Mouse (Mus musculus): ENCODE measurements around the gene Upp1.

Gene Upp1

DNA sequence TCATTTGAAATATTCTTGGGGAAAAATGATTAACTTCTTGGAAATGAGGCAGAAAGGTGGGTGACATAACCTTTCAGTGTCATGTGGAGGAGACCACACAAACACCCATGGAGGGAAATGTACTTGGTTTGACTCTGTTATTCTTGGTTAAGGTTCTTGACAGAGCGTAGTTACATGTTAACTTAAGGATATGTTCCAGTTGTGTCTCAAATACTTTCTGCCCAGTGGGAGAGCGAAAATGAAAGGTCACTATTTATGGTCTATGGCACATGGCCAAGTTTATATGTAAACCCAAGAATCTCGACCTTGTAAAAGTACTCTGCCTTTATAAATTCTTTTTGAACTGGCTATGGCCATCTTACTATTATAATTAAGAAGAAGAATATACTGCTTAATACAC lies 42.0 kb downstream of the Upp1 start:
- no peak for DNase-seq (ENCODE audit: low spot score in 2 of 2)

DNA sequence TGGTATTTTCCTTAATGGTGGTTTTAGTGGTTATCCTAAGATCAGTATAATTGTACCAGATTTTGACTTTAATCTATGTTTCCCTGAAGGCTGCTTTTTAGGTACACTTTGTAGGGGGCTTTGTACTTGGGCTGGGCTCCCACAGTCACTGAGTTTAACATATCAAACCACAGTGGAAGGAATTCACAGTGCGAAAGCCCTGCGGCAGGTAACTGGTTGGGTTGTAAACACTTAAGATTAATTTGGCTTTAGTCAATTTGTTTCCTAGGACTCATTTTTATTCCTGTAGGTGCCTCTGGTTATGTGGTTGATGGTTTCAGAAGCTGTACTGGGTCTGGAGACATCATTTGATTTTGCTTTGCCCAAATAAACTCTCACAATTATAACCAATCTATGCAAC lies 49.4 kb downstream of the Upp1 start:
- no peak for DNase-seq (ENCODE audit: low spot score in 2 of 2)

DNA sequence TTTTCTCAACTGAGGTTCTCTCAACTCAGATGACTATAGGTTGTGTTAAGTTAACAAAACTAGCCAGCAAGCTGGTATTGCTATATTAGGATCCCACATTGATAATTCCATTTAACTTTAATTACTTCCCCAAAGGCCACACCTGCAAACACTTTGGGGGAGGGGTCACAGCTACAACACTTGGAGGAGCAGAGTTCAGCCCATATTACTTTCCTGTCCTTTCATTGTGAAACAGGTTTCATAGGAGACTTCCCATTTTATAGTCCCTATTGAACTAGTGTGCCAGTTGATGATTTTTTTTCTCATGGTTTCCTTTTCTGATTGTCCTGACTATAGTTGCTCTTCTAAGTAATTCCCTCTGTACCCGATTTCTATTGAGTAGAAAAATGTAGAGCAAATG lies 63.6 kb downstream of the Upp1 start:
- no peak for DNase-seq (ENCODE audit: low spot score in 2 of 2)
